Mouse (Mus musculus) gastrocnemius, adult 8-10 months (tissue): ENCODE results near the gene Tmem209. TPM values are rescaled to one million over a fixed set of nuclear protein-coding genes. Genes with fewer than 3 reads are reported as not detected.
A peak's percentile ranks its signal among the peaks of the same experiment; 100 is the strongest.

Experiments
- DNase-seq, 2 experiments: peaks; one replicate each; pipeline ENCODE4 v3.0.0; 2022; ENCODE audit warnings: low spot score in 2 of 2
- total RNA-seq, 4 experiments: library from RNA; stranded (reverse); gene quantifications; 2 replicates each; pipeline ENCODE4 v1.2.4; 2022

Tmem209 gene
- total RNA-seq = 10 to 100 TPM in 3 of 4 experiments, 1 to 10 TPM in 1; 9.2 to 12.5 (median 10.6) TPM

- peak; percentile 99 for DNase-seq
These were observed at the start of gene Tmem209, which contains the start of gene Ssmem1 for GRCm38 (mm10) chr6:30509265-30510239. TSS of gene Tmem209 (minus strand) at chr6:30509783. TSS of gene Ssmem1 (plus strand) at chr6:30509849.

GRCm38 (mm10) chr6:30556080-30556479 is 46.5 kb upstream of the Tmem209 start:
- DNase-seq = peak; percentile 24 to 38

GRCm38 (mm10) chr6:30554621-30555170 is 45.1 kb upstream of the Tmem209 start:
- no peak for DNase-seq

GRCm38 (mm10) chr6:30554092-30554491 is 44.5 kb upstream of the Tmem209 start:
- DNase-seq = no peak

- no peak for DNase-seq
These were observed 43.9 kb upstream of the Tmem209 start for GRCm38 (mm10) chr6:30553381-30554010.

- DNase-seq = no peak
These were observed 43.0 kb upstream of the Tmem209 start for GRCm38 (mm10) chr6:30552628-30553027.

- no peak for DNase-seq
These were observed 42.3 kb upstream of the Tmem209 start for GRCm38 (mm10) chr6:30551644-30552580.

- no peak for DNase-seq
These were observed 41.6 kb upstream of the Tmem209 start for GRCm38 (mm10) chr6:30551193-30551515.

GRCm38 (mm10) chr6:30550496-30551192 is 41.1 kb upstream of the Tmem209 start:
- no peak for DNase-seq

- DNase-seq = no peak
These were observed 39.7 kb upstream of the Tmem209 start for GRCm38 (mm10) chr6:30549231-30549761.

GRCm38 (mm10) chr6:30547656-30548306 is 38.2 kb upstream of the Tmem209 start:
- peak in 1 of 2 experiments; percentile 30 for DNase-seq

- no peak for DNase-seq
These were observed 37.7 kb upstream of the Tmem209 start for GRCm38 (mm10) chr6:30547274-30547645.

- no peak for DNase-seq
These were observed 37.1 kb upstream of the Tmem209 start for GRCm38 (mm10) chr6:30546571-30547273.

GRCm38 (mm10) chr6:30545689-30546088 is 36.1 kb upstream of the Tmem209 start:
- no peak for DNase-seq

- no peak for DNase-seq
These were observed 34.3 kb upstream of the Tmem209 start for GRCm38 (mm10) chr6:30543851-30544250.

GRCm38 (mm10) chr6:30543077-30543476 is 33.5 kb upstream of the Tmem209 start:
- DNase-seq = no peak

- no peak for DNase-seq
These were observed 32.7 kb upstream of the Tmem209 start for GRCm38 (mm10) chr6:30542277-30542676.

GRCm38 (mm10) chr6:30541009-30541799 is 31.6 kb upstream of the Tmem209 start, which contains the start of gene Cpa2:
TSS of gene Cpa2 (plus strand) at chr6:30541582.
- no peak for DNase-seq
